Mouse (Mus musculus) CH12.LX (cell line): Measurements from ENCODE around the gene Olfr1375.

Source experiments
- CTCF ChIP-seq, 2 experiments: IDR thresholded peaks in 1 of 2; conservative IDR thresholded peaks in 1 of 2; 2 replicates each; pipeline ENCODE4 v1.5.1; 2011 to 2012; ENCODE audit warnings: low read depth in 2 of 2, low read length in 2 of 2, improper control_type of control experiment in 1 of 2, inconsistent platforms in 1 of 2, mild to moderate bottlenecking in 1 of 2, moderate library complexity in 1 of 2
- ELF1 ChIP-seq: IDR thresholded peaks from 2 replicates; pipeline ENCODE4 v1.6.1; 2014; ENCODE audit warnings: low read depth, mild to moderate bottlenecking, inconsistent platforms, low read length, improper control_type of control experiment
- EP300 ChIP-seq: IDR thresholded peaks from 2 replicates; pipeline ENCODE4 v1.6.1; 2011; ENCODE audit warnings: low read length, improper control_type of control experiment
- JUND ChIP-seq: conservative IDR thresholded peaks from 2 replicates; pipeline ENCODE4 v1.6.1; 2011; ENCODE audit warnings: low read depth, low read length, improper control_type of control experiment
- KAT2A ChIP-seq: IDR thresholded peaks from 2 replicates; pipeline ENCODE4 v1.6.1; 2012; ENCODE audit warnings: low read length, improper control_type of control experiment, inconsistent platforms; ENCODE audit not compliant: insufficient replicate concordance
- MEF2A ChIP-seq: IDR thresholded peaks from 2 replicates; pipeline ENCODE4 v1.6.1; 2014; ENCODE audit warnings: low read depth, mild to moderate bottlenecking, inconsistent platforms, low read length, improper control_type of control experiment, borderline replicate concordance
- PAX5 ChIP-seq: IDR thresholded peaks from 2 replicates; pipeline ENCODE4 v1.6.1; 2012; ENCODE audit warnings: low read length, inconsistent platforms, mixed read lengths
- POLR2A ChIP-seq: IDR thresholded peaks from 2 replicates; pipeline ENCODE4 v1.6.1; 2011; ENCODE audit warnings: low read depth, mild to moderate bottlenecking, improper control_type of control experiment, low read length
- POLR2AphosphoS2 ChIP-seq: IDR thresholded peaks from 2 replicates; pipeline ENCODE4 v1.6.1; 2011; ENCODE audit warnings: low read depth, low read length, improper control_type of control experiment
- TCF12 ChIP-seq: IDR thresholded peaks from 2 replicates; pipeline ENCODE4 v1.6.1; 2014; ENCODE audit warnings: low read depth, mild to moderate bottlenecking, inconsistent platforms, low read length, improper control_type of control experiment
- USF1 ChIP-seq: IDR thresholded peaks from 2 replicates; pipeline ENCODE4 v1.6.1; 2014; ENCODE audit warnings: low read depth, mild to moderate bottlenecking, inconsistent platforms, low read length, improper control_type of control experiment
- USF2 ChIP-seq: conservative IDR thresholded peaks from 2 replicates; pipeline ENCODE4 v1.6.1; 2011; ENCODE audit warnings: low read depth, low read length, improper control_type of control experiment
- ZC3H11A ChIP-seq: IDR thresholded peaks from 2 replicates; pipeline ENCODE4 v1.6.1; 2012; ENCODE audit warnings: low read depth, mild to moderate bottlenecking, inconsistent platforms, low read length, improper control_type of control experiment
- ZKSCAN1 ChIP-seq: IDR thresholded peaks from 2 replicates; pipeline ENCODE4 v1.6.1; 2012; ENCODE audit warnings: low read depth, inconsistent platforms, low read length, improper control_type of control experiment, borderline replicate concordance

GRCm38 (mm10) chr11:51035951-51036350, 12.0 kb upstream of the Olfr1375 start:
- TF ChIP-seq USF2 (no peak), EP300 (no peak), TCF12 (no peak), ZKSCAN1 (no peak), CTCF (conservative IDR thresholded peaks at IDR 0.05 in 1 of 2, IDR thresholded peaks at IDR 0.05 in 1 of 2; ENCODE audit: low read depth in 2 of 2, low read length in 2 of 2) (no peak), PAX5 (no peak), POLR2AphosphoS2 (no peak), POLR2A (no peak), ZC3H11A (no peak), KAT2A (no peak), JUND (no peak), MEF2A (no peak), ELF1 (no peak), USF1 (no peak)
